Mouse (Mus musculus): ENCODE results near the gene Rasgrp3. TPM values are rescaled to one million over a fixed set of nuclear protein-coding genes. Genes with fewer than 3 reads are reported as not detected.

Gene Rasgrp3
- polyA plus RNA-seq, 1 experiment from 2014 or later = 5.9 TPM

DNA sequence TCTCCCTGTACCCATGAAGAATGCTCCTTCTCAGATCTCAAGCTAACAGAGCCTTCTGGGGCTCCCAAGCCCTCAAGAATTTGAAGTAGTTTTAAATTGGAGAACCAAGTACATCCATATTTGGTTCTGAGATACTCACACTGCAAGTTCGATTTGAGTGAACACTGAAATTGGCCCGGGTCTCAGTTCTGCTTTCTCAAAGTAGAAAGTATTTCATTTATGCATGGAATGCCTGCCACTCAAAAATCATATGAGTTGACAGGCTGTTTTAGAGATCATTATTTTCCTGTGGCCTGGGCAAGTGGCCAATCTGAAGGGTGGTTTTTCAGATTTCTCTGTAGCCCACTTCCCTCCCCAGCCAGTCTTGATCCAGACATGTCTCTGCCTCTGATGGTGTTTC, 36.7 kb downstream of the Rasgrp3 start:
- 0 out of 2 replicates have a peak overlapping the region, but pooled peaks have one; percentile 2 for H3K4me2 ChIP-seq
- H3K36me3 ChIP-seq = no peaks in the 10 kb centered on the region
- no peak overlapping the region for H3K9ac ChIP-seq (replicated peaks)
- ATAC-seq (ENCODE audit: low FRiP score) = no peak
- 94% methylated on average over 2 of the region's 2 CpGs for WGBS
- H3K4me3 ChIP-seq (replicated peaks) = no peak overlapping the region
- H3K9me3 ChIP-seq (replicated peaks) = no peaks in the 10 kb centered on the region
- H3K27me3 ChIP-seq (replicated peaks) = no peaks in the 10 kb centered on the region
- H3K27ac ChIP-seq (replicated peaks) = peak overlapping the region; percentile 60
- H3K4me1 ChIP-seq = peaks cover 12% of the 10 kb centered on the region

GRCm38 (mm10) chr17:75475985-75476384, 40.3 kb downstream of the Rasgrp3 start:
- Histone ChIP-seq H3K4me1 (peaks cover 12% of the 10 kb centered on the region), H3K27ac (replicated peaks) (no peak overlapping the region), H3K4me2 (no peak overlapping the region), H3K4me3 (replicated peaks) (no peak overlapping the region), H3K9ac (replicated peaks) (no peak overlapping the region), H3K27me3 (replicated peaks) (0 out of 2 replicates have a peak, but pooled peaks cover 2% of the 10 kb centered on the region), H3K36me3 (no peaks in the 10 kb centered on the region), H3K9me3 (replicated peaks) (no peaks in the 10 kb centered on the region)
- ATAC-seq (ENCODE audit: low FRiP score) = no peak
- WGBS = 89% methylated on average over 1 of the region's 1 CpGs

GRCm38 (mm10) chr17:75476736-75477416, 41.2 kb downstream of the Rasgrp3 start:
- Histone ChIP-seq H3K4me2 (no peak overlapping the region), H3K9ac (replicated peaks) (no peak overlapping the region), H3K27ac (replicated peaks) (no peak overlapping the region), H3K4me3 (replicated peaks) (no peak overlapping the region), H3K9me3 (replicated peaks) (no peaks in the 10 kb centered on the region), H3K27me3 (replicated peaks) (0 out of 2 replicates have a peak, but pooled peaks cover 2% of the 10 kb centered on the region), H3K36me3 (no peaks in the 10 kb centered on the region), H3K4me1 (peaks cover 9% of the 10 kb centered on the region)
- 88% methylated on average over 4 of the region's 4 CpGs for WGBS
- ATAC-seq (ENCODE audit: low FRiP score) = no peak

DNA sequence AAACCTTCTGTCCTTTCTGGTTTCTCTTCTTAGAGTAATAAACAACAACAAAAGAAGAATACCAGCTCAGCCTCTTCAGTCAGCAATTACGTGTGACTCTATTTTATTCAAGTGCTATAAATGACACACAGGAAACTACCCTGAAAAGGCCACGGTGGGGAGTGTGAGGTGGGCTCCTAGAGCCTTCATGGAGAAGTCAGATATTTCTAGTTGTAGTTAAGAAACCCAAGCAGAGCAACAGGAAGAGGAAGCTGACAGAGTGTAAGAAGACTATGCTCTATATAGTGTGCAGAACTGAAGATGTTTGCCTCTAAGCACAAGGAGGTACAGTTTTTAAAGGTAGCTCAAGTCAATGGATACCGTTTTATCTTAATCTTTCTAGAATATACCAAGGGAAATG, 42.0 kb downstream of the Rasgrp3 start:
- no peak overlapping the region for H3K4me3 ChIP-seq (replicated peaks)
- WGBS = 43% methylated on average over 3 of the region's 3 CpGs
- ATAC-seq (ENCODE audit: low FRiP score) = no peak
- no peak overlapping the region for H3K9ac ChIP-seq (replicated peaks)
- no peak overlapping the region for H3K4me2 ChIP-seq
- no peaks in the 10 kb centered on the region for H3K9me3 ChIP-seq (replicated peaks)
- no peaks in the 10 kb centered on the region for H3K36me3 ChIP-seq
- 0 out of 2 replicates have a peak, but pooled peaks cover 2% of the 10 kb centered on the region for H3K27me3 ChIP-seq (replicated peaks)
- peaks cover 1% of the 10 kb centered on the region; the same call in 1 of the 2 replicates for H3K4me1 ChIP-seq
- no peak overlapping the region for H3K27ac ChIP-seq (replicated peaks)

DNA sequence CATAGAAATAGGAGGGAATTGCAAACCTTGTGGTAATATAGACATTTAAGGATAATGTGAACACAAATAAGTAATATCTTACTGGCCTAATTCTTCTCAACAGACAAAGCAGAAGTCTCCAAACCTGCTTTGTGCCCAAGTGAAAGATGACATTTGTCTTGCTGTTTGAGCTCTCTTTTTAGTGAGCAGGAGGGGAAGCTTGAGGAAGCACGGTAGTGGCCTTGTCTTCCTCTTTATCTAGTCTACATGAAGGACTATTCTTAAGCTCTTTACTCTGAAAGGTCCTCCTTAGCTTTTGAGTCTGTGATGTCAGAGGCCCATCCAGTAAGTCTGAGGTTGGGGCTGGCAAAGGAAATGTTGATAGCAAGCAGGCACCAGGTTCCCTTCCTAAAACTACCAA, 43.1 kb downstream of the Rasgrp3 start:
- Histone ChIP-seq H3K9me3 (replicated peaks) (no peaks in the 10 kb centered on the region), H3K4me3 (replicated peaks) (no peak overlapping the region), H3K4me1 (no peaks in the 10 kb centered on the region), H3K27me3 (replicated peaks) (0 out of 2 replicates have a peak, but pooled peaks cover 2% of the 10 kb centered on the region), H3K9ac (replicated peaks) (no peak overlapping the region), H3K36me3 (no peaks in the 10 kb centered on the region), H3K27ac (replicated peaks) (no peak overlapping the region), H3K4me2 (no peak overlapping the region)
- 73% methylated on average over 1 of the region's 1 CpGs for WGBS
- no peak for ATAC-seq (ENCODE audit: low FRiP score)

- Histone ChIP-seq H3K27me3 (replicated peaks) (0 out of 2 replicates have a peak, but pooled peaks cover 2% of the 10 kb centered on the region), H3K4me1 (no peaks in the 10 kb centered on the region), H3K4me3 (replicated peaks) (no peak overlapping the region), H3K9me3 (replicated peaks) (no peaks in the 10 kb centered on the region), H3K36me3 (no peaks in the 10 kb centered on the region), H3K27ac (replicated peaks) (no peak overlapping the region), H3K4me2 (no peak overlapping the region), H3K9ac (replicated peaks) (no peak overlapping the region)
- 90% methylated on average over 2 of the region's 2 CpGs for WGBS
- no peak for ATAC-seq (ENCODE audit: low FRiP score)
Observed at GRCm38 (mm10) chr17:75479663-75480062, 44.0 kb downstream of the Rasgrp3 start.

DNA sequence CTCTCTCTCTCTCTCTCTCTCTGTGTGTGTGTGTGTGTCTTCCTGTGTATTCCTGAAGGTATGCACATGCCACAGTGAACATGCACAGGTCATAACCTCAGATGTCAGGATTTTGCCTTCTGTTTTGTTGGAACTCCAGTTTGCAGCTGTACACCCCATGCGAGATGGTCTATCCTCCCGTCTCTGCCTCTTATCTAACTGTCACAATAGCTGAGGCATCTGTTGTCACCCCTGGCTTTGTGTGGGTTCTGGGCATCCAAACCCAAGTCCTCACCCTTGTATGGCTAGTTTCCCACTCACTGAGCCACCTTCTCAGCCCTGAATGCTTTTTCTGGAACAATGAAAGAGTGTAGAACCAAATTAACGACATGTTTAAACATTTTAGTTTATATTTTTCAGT, 44.7 kb downstream of the Rasgrp3 start:
- H3K4me1 ChIP-seq = no peaks in the 10 kb centered on the region
- no peak overlapping the region for H3K27ac ChIP-seq (replicated peaks)
- 93% methylated on average over 3 of the region's 3 CpGs for WGBS
- H3K9me3 ChIP-seq (replicated peaks) = no peaks in the 10 kb centered on the region
- no peak overlapping the region for H3K4me3 ChIP-seq (replicated peaks)
- no peak overlapping the region for H3K9ac ChIP-seq (replicated peaks)
- no peak overlapping the region for H3K4me2 ChIP-seq
- no peak for ATAC-seq (ENCODE audit: low FRiP score)
- H3K36me3 ChIP-seq = no peaks in the 10 kb centered on the region
- 0 out of 2 replicates have a peak, but pooled peaks cover 2% of the 10 kb centered on the region for H3K27me3 ChIP-seq (replicated peaks)

GRCm38 (mm10) chr17:75486205-75486604, 50.5 kb downstream of the Rasgrp3 start:
- Histone ChIP-seq H3K4me3 (replicated peaks) (no peak overlapping the region), H3K27ac (replicated peaks) (no peak overlapping the region), H3K9me3 (replicated peaks) (no peaks in the 10 kb centered on the region), H3K4me2 (no peak overlapping the region), H3K27me3 (replicated peaks) (no peaks in the 10 kb centered on the region), H3K9ac (replicated peaks) (no peak overlapping the region), H3K36me3 (no peaks in the 10 kb centered on the region), H3K4me1 (no peaks in the 10 kb centered on the region)
- WGBS = 72% methylated on average over 3 of the region's 3 CpGs
- no peak for ATAC-seq (ENCODE audit: low FRiP score)

GRCm38 (mm10) chr17:75495213-75495612, 59.5 kb downstream of the Rasgrp3 start:
- no peaks in the 10 kb centered on the region for H3K9me3 ChIP-seq (replicated peaks)
- no peak overlapping the region for H3K27ac ChIP-seq (replicated peaks)
- H3K4me2 ChIP-seq = no peak overlapping the region
- no peaks in the 10 kb centered on the region for H3K36me3 ChIP-seq
- H3K27me3 ChIP-seq (replicated peaks) = no peaks in the 10 kb centered on the region
- 88% methylated on average over 4 of the region's 4 CpGs for WGBS
- no peaks in the 10 kb centered on the region for H3K4me1 ChIP-seq
- no peak overlapping the region for H3K9ac ChIP-seq (replicated peaks)
- ATAC-seq (ENCODE audit: low FRiP score) = no peak
- H3K4me3 ChIP-seq (replicated peaks) = no peak overlapping the region

DNA sequence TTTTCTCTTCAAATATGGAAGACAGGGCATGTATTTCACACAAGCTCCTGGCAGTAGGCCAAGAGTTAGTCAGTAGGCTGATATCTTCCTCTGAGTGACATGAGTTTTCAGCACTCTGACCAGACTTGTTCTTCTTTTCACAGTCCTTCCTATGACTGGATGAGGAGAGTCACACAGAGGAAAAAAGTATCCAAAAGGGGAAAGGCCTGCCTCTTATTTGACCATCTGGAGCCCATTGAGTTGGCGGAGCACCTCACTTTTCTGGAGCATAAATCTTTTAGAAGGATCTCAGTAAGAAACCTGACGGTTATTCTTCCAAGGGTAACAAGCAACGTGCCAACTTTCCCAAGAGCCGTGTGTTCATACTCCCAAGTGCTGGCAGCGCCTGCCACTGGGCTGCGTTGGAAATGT, 62.5 kb downstream of the Rasgrp3 start:
- Histone ChIP-seq H3K4me2 (no peak overlapping the region), H3K36me3 (no peaks in the 10 kb centered on the region), H3K9ac (replicated peaks) (no peak overlapping the region), H3K27ac (replicated peaks) (no peak overlapping the region), H3K4me3 (replicated peaks) (no peak overlapping the region), H3K9me3 (replicated peaks) (no peaks in the 10 kb centered on the region), H3K27me3 (replicated peaks) (no peaks in the 10 kb centered on the region), H3K4me1 (no peaks in the 10 kb centered on the region)
- ATAC-seq (ENCODE audit: low FRiP score) = no peak
- 71% methylated on average over 6 of the region's 6 CpGs for WGBS

DNA sequence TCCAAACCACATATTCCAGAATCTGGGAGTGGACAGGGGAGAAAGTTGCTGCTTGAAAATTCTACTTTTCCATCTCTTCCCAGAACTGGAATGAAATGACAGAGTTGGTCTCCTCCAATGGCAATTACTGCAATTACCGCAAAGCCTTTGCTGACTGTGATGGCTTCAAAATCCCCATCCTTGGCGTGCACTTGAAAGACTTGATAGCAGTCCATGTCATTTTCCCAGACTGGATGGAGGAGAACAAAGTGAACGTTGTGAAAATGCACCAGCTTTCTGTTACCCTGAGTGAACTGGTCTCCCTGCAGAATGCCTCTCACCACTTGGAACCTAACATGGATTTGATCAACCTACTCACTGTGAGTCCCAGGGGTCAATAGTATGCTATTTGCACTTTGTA, 67.3 kb downstream of the Rasgrp3 start:
- H3K4me1 ChIP-seq = no peaks in the 10 kb centered on the region
- no peaks in the 10 kb centered on the region for H3K27me3 ChIP-seq (replicated peaks)
- no peaks in the 10 kb centered on the region for H3K36me3 ChIP-seq
- WGBS = 93% methylated on average over 3 of the region's 3 CpGs
- H3K4me2 ChIP-seq = no peak overlapping the region
- no peak overlapping the region for H3K4me3 ChIP-seq (replicated peaks)
- no peak overlapping the region for H3K27ac ChIP-seq (replicated peaks)
- no peak for ATAC-seq (ENCODE audit: low FRiP score)
- no peak overlapping the region for H3K9ac ChIP-seq (replicated peaks)
- no peaks in the 10 kb centered on the region for H3K9me3 ChIP-seq (replicated peaks)

DNA sequence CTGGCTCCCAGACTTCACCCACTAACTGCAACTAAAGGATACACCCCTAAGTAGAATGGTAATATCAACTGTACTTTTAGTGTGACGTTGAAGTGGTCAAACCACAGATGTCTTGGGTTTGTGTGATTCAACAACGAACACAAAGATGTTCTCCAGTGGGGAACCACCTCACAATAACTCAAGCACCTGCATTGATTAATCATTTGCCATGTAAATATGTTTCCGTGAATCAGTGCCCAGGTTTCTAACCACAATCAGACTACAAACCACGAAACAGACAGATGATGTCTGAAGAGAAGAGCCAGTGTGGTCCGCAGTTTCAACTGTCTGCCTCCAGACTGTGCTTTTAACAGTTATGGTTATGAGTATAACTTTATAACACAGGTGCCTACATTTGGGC, 69.4 kb downstream of the Rasgrp3 start:
- no peak for ATAC-seq (ENCODE audit: low FRiP score)
- Histone ChIP-seq H3K9ac (replicated peaks) (no peak overlapping the region), H3K4me2 (no peak overlapping the region), H3K4me3 (replicated peaks) (no peak overlapping the region), H3K27ac (replicated peaks) (no peak overlapping the region), H3K4me1 (no peaks in the 10 kb centered on the region), H3K36me3 (no peaks in the 10 kb centered on the region), H3K27me3 (replicated peaks) (no peaks in the 10 kb centered on the region), H3K9me3 (replicated peaks) (no peaks in the 10 kb centered on the region)
- WGBS = 92% methylated on average over 5 of the region's 5 CpGs
